Mouse (Mus musculus) embryonic facial prominence, embryonic 12.5 days (tissue): ENCODE measurements around the gene Rab25. TPM values are rescaled to one million over a fixed set of nuclear protein-coding genes. Genes with fewer than 3 reads are reported as not detected.

Experiments used
- ATAC-seq: fragments of 200-750 bp; cut with Nextera tagmentation; 2 replicates; pipeline ENCODE4 v1.8.0; 2017; ENCODE audit not compliant: insufficient number of reproducible peaks, insufficient read depth, low FRiP score, low TSS enrichment
- H3K27ac ChIP-seq: fragments of 300-500 bp; sonication (generic); 2 replicates; pipeline ENCODE4 v1.5.1; 2016; ENCODE audit warnings: mild to moderate bottlenecking
- H3K27me3 ChIP-seq: fragments of 300-500 bp; sonication (generic); 2 replicates; pipeline ENCODE4 v1.6.1; 2016; ENCODE audit warnings: mild to moderate bottlenecking, moderate library complexity
- H3K36me3 ChIP-seq: fragments of 300-500 bp; sonication (generic); 2 replicates; pipeline ENCODE4 v1.6.1; 2016; ENCODE audit warnings: mild to moderate bottlenecking
- H3K4me1 ChIP-seq: fragments of 300-500 bp; sonication (generic); 2 replicates; pipeline ENCODE4 v1.6.1; 2016
- H3K4me2 ChIP-seq: fragments of 300-500 bp; sonication (generic); replicated peaks from 2 replicates; pipeline ENCODE4 v1.6.1; 2016; ENCODE audit warnings: mild to moderate bottlenecking, moderate library complexity
- H3K4me3 ChIP-seq: fragments of 300-500 bp; sonication (generic); 2 replicates; pipeline ENCODE4 v1.5.1; 2016; ENCODE audit warnings: mild to moderate bottlenecking
- H3K9ac ChIP-seq: fragments of 300-500 bp; sonication (generic); 2 replicates; pipeline ENCODE4 v1.6.1; 2016; ENCODE audit warnings: mild to moderate bottlenecking, moderate library complexity
- H3K9me3 ChIP-seq: fragments of 300-500 bp; sonication (generic); 2 replicates; pipeline ENCODE4 v1.6.1; 2016; ENCODE audit warnings: mild to moderate bottlenecking, moderate library complexity
- WGBS: fragments of 180-500 bp; shearing (Covaris S2); methylation state at CpG from one replicate; pipeline ENCODE4 v1.1.7; 2016; 5-methylcytosine and 5-hydroxymethylcytosine counted together
- polyA plus RNA-seq: library from polyadenylated mRNA; unstranded; fragments of >200 nt; fragmentation: Nextera tagmentation; extraction: Ambion mirVana; gene quantifications from 2 replicates; pipeline ENCODE4 v1.2.1, GENCODE M21; 2016

The Rab25 gene
- polyA plus RNA-seq, 1 experiment from 2014 or later: 5.5 TPM

GRCm38 (mm10) chr3:88509250-88509649 lies 38.9 kb downstream of the Rab25 start:
- H3K36me3 ChIP-seq: no peaks in the 10 kb centered on the region
- peak overlapping the region; percentile 33 for H3K4me3 ChIP-seq
- no peaks in the 10 kb centered on the region for H3K9me3 ChIP-seq
- no peak for ATAC-seq
- peak overlapping the region; percentile 41; the same call in 1 of the 2 replicates for H3K9ac ChIP-seq
- WGBS: 65% methylated on average over 3 of the region's 3 CpGs
- no peaks in the 10 kb centered on the region for H3K27me3 ChIP-seq
- peak overlapping the region; percentile 93 for H3K27ac ChIP-seq
- peak overlapping the region; percentile 51 for H3K4me2 ChIP-seq
- H3K4me1 ChIP-seq: peaks cover 55% of the 10 kb centered on the region

GRCm38 (mm10) chr3:88505765-88506164 lies 42.3 kb downstream of the Rab25 start:
- Histone ChIP-seq H3K36me3 (no peaks in the 10 kb centered on the region), H3K9me3 (no peaks in the 10 kb centered on the region), H3K27ac (peak overlapping the region; percentile 89), H3K27me3 (no peaks in the 10 kb centered on the region), H3K4me2 (no peak overlapping the region), H3K4me3 (no peak overlapping the region), H3K4me1 (peaks cover 53% of the 10 kb centered on the region), H3K9ac (no peak overlapping the region)
- no peak for ATAC-seq
- 17% methylated on average over 7 of the region's 7 CpGs for WGBS

- no peaks in the 10 kb centered on the region for H3K27me3 ChIP-seq
- H3K9ac ChIP-seq: no peak overlapping the region
- no peaks in the 10 kb centered on the region for H3K36me3 ChIP-seq
- no peak overlapping the region for H3K4me3 ChIP-seq
- peak overlapping the region; percentile 89 for H3K27ac ChIP-seq
- WGBS: 49% methylated on average over 6 of the region's 6 CpGs
- no peak for ATAC-seq
- no peak overlapping the region for H3K4me2 ChIP-seq
- no peaks in the 10 kb centered on the region for H3K9me3 ChIP-seq
- H3K4me1 ChIP-seq: peaks cover 50% of the 10 kb centered on the region
Measured at GRCm38 (mm10) chr3:88505081-88505480, 43.0 kb downstream of the Rab25 start.

GRCm38 (mm10) chr3:88503881-88504746 lies 44.0 kb downstream of the Rab25 start:
- peak overlapping the region; percentile 98; the same call in 1 of the 2 replicates for H3K4me2 ChIP-seq
- WGBS: 23% methylated on average over 8 of the region's 8 CpGs
- H3K27ac ChIP-seq: peak overlapping the region; percentile 89
- ATAC-seq: no peak
- H3K4me3 ChIP-seq: no peak overlapping the region
- no peak overlapping the region for H3K9ac ChIP-seq
- H3K9me3 ChIP-seq: no peaks in the 10 kb centered on the region
- H3K27me3 ChIP-seq: no peaks in the 10 kb centered on the region
- peaks cover 44% of the 10 kb centered on the region for H3K4me1 ChIP-seq
- H3K36me3 ChIP-seq: no peaks in the 10 kb centered on the region

GRCm38 (mm10) chr3:88503505-88503863 lies 44.6 kb downstream of the Rab25 start:
- Histone ChIP-seq H3K9me3 (no peaks in the 10 kb centered on the region), H3K27ac (peak overlapping the region; percentile 89), H3K36me3 (no peaks in the 10 kb centered on the region), H3K4me3 (peak overlapping the region; percentile 60; the same call in 1 of the 2 replicates), H3K4me1 (peaks cover 44% of the 10 kb centered on the region), H3K9ac (no peak overlapping the region), H3K4me2 (peak overlapping the region; percentile 98), H3K27me3 (no peaks in the 10 kb centered on the region)
- ATAC-seq: 0 out of 2 replicates have a peak, but pooled peaks have one; percentile 32
- 12% methylated on average over 4 of the region's 4 CpGs for WGBS

- peak overlapping the region; percentile 98 for H3K4me2 ChIP-seq
- peak overlapping the region; percentile 83 for H3K9ac ChIP-seq
- no peaks in the 10 kb centered on the region for H3K9me3 ChIP-seq
- peak; percentile 78 for ATAC-seq
- peak overlapping the region; percentile 60 for H3K4me3 ChIP-seq
- no peaks in the 10 kb centered on the region for H3K36me3 ChIP-seq
- peak overlapping the region; percentile 89 for H3K27ac ChIP-seq
- H3K4me1 ChIP-seq: peaks cover 44% of the 10 kb centered on the region
- under 1% methylated on average over 55 of the region's 55 CpGs for WGBS
- no peaks in the 10 kb centered on the region for H3K27me3 ChIP-seq
Measured at GRCm38 (mm10) chr3:88502641-88503504, 45.2 kb downstream of the Rab25 start.

GRCm38 (mm10) chr3:88502031-88502571 lies 46.0 kb downstream of the Rab25 start:
- Histone ChIP-seq H3K36me3 (no peaks in the 10 kb centered on the region), H3K27ac (peak overlapping the region; percentile 55; the same call in 1 of the 2 replicates), H3K9me3 (no peaks in the 10 kb centered on the region), H3K4me1 (peaks cover 44% of the 10 kb centered on the region), H3K27me3 (no peaks in the 10 kb centered on the region), H3K4me3 (peak overlapping the region; percentile 60), H3K4me2 (peak overlapping the region; percentile 98), H3K9ac (peak overlapping the region; percentile 83)
- WGBS: 14% methylated on average over 11 of the region's 11 CpGs
- no peak for ATAC-seq

- Histone ChIP-seq H3K4me3 (peak overlapping the region; percentile 60), H3K4me2 (peak overlapping the region; percentile 98), H3K27me3 (no peaks in the 10 kb centered on the region), H3K9ac (peak overlapping the region; percentile 83; the same call in 1 of the 2 replicates), H3K9me3 (no peaks in the 10 kb centered on the region), H3K36me3 (no peaks in the 10 kb centered on the region), H3K27ac (peak overlapping the region; percentile 55; the same call in 1 of the 2 replicates), H3K4me1 (peaks cover 44% of the 10 kb centered on the region)
- ATAC-seq: no peak
- 48% methylated on average over 6 of the region's 6 CpGs for WGBS
Measured at GRCm38 (mm10) chr3:88501366-88502030, 46.6 kb downstream of the Rab25 start.

GRCm38 (mm10) chr3:88500655-88501365 lies 47.3 kb downstream of the Rab25 start:
- Histone ChIP-seq H3K36me3 (no peaks in the 10 kb centered on the region), H3K27ac (no peak overlapping the region), H3K4me1 (peaks cover 41% of the 10 kb centered on the region), H3K9ac (no peak overlapping the region), H3K4me3 (0 out of 2 replicates have a peak overlapping the region, but pooled peaks have one; percentile 60), H3K4me2 (peak overlapping the region; percentile 98), H3K27me3 (no peaks in the 10 kb centered on the region), H3K9me3 (no peaks in the 10 kb centered on the region)
- ATAC-seq: no peak
- 56% methylated on average over 4 of the region's 4 CpGs for WGBS

GRCm38 (mm10) chr3:88500087-88500486 lies 48.0 kb downstream of the Rab25 start:
- Histone ChIP-seq H3K4me2 (no peak overlapping the region), H3K36me3 (no peaks in the 10 kb centered on the region)

More at GRCm38 (mm10) chr3:88500087-88500486, 48.0 kb downstream of the Rab25 start:
- peaks cover 36% of the 10 kb centered on the region for H3K4me1 ChIP-seq
- H3K9ac ChIP-seq: no peak overlapping the region
- no peaks in the 10 kb centered on the region for H3K27me3 ChIP-seq
- no peak overlapping the region for H3K4me3 ChIP-seq
- no peak for ATAC-seq
- H3K27ac ChIP-seq: no peak overlapping the region
- 86% methylated on average over 7 of the region's 7 CpGs for WGBS
- no peaks in the 10 kb centered on the region for H3K9me3 ChIP-seq
